ENCODE assay signal across 18 mouse cellular contexts in the genomic region with DNA sequence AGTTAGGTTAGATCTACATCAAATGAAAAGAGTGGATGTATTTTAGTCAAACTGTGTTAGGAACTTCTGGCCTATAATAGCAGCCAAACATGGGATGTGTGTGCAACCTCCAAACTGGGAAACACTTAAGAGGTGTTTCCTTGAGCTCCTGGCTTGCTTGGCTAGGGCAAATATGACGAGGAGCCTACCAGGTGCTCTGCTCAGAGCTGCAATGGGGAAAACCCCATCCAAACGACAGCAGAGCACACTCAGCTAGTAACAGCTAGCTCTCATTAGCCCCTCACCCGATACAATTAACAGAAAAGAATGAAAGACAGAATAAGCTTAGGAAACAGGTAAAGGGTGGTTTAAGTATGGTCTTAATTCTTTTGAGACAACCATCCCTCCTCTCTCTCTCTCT.
A peak's percentile ranks its signal among the peaks of the same experiment; 100 is the strongest.
DNase-seq lines count a peak whose midpoint lies in the region; ATAC-seq lines count a peak whose summit lies in the region.
"Had no signal": no experiment of that assay in that cellular context is flagged by ENCODE, and none has a peak within 500 bp of the region (broad histone marks: within the 10 kb centered on the region; RNA-seq: fewer than 3 reads in every experiment).

No protein-coding gene starts in this region.

- H3K4me1 ChIP-seq in heart, embryonic 12.5 days (replicated peaks), result peaks cover 28% of the 10 kb centered on the region
- peaks cover 19% of the 10 kb centered on the region for H3K4me1 ChIP-seq in heart, embryonic 16.5 days (ENCODE audit: control insufficient read depth, insufficient read depth, low read length)
- peaks cover 10% of the 10 kb centered on the region for H3K4me1 ChIP-seq in hindbrain, embryonic 14.5 days (replicated peaks; ENCODE audit: control insufficient read depth, insufficient read depth, low read length)

- H3K4me3 ChIP-seq in heart, embryonic 12.5 days, result no peak overlapping the region
- H3K4me3 ChIP-seq in heart, embryonic 16.5 days (ENCODE audit: low read length), result no peak overlapping the region
- H3K4me3 ChIP-seq in hindbrain, embryonic 14.5 days (replicated peaks; ENCODE audit: low read length), result no peak overlapping the region
- H3K4me3 ChIP-seq: embryonic facial prominence, embryonic 12.5 days; hindbrain, embryonic 10.5 days; hindbrain, embryonic 15.5 days had no signal

- H3K27me3 ChIP-seq in heart, embryonic 12.5 days (replicated peaks), result no peaks in the 10 kb centered on the region
- H3K27me3 ChIP-seq in heart, embryonic 16.5 days (ENCODE audit: control insufficient read depth, insufficient read depth, low read length), result no peaks in the 10 kb centered on the region
- no peaks in the 10 kb centered on the region for H3K27me3 ChIP-seq in hindbrain, embryonic 14.5 days (ENCODE audit: control insufficient read depth, insufficient read depth, low read length)
- H3K27me3 ChIP-seq: embryonic facial prominence, embryonic 12.5 days; hindbrain, embryonic 15.5 days had no signal

- intact Hi-C loops in heart, postnatal 10 days (cut with DNase I), result loop anchor here (5.0 kb wide), 1 partner anchor 253 kb away; no protein-coding TSS in a partner anchor
- intact Hi-C loops in heart, postnatal 36 days (cut with DNase I), result no loop called here

- no peak overlapping the region for H3K9ac ChIP-seq in heart, embryonic 12.5 days
- H3K9ac ChIP-seq in heart, embryonic 16.5 days (ENCODE audit: low read length), result no peak overlapping the region
- no peak overlapping the region for H3K9ac ChIP-seq in hindbrain, embryonic 14.5 days
- H3K9ac ChIP-seq: embryonic facial prominence, embryonic 12.5 days; hindbrain, embryonic 15.5 days had no signal

- H3K4me2 ChIP-seq in heart, embryonic 12.5 days, result no peak overlapping the region
- H3K4me2 ChIP-seq in heart, embryonic 16.5 days (ENCODE audit: low read depth, low read length), result peak overlapping the region; percentile 16; the same call in 1 of the 2 replicates
- H3K4me2 ChIP-seq in hindbrain, embryonic 14.5 days (replicated peaks), result no peak overlapping the region
- H3K4me2 ChIP-seq: embryonic facial prominence, embryonic 12.5 days; hindbrain, embryonic 15.5 days had no signal

- ATAC-seq in heart, embryonic 12.5 days (ENCODE audit: insufficient number of reproducible peaks, low FRiP score), result no peak
- ATAC-seq in heart, embryonic 16.5 days (replicated peaks; ENCODE audit: extremely low read depth, insufficient read depth, low FRiP score), result no peak
- peak; percentile 92 for ATAC-seq in CD4-positive, CD25-positive, alpha-beta regulatory T cell, adult 4 months
- ATAC-seq in inflammation-experienced regulatory T-cells, adult 6 months, result peak; percentile 80
- no peak for ATAC-seq in hindbrain, embryonic 14.5 days (ENCODE audit: low FRiP score)
- ATAC-seq: forebrain, embryonic 16.5 days; intestine, postnatal 0 days had no signal

- no peaks in the 10 kb centered on the region; the same call in 1 of the 2 replicates for H3K9me3 ChIP-seq in heart, embryonic 12.5 days (replicated peaks)
- H3K9me3 ChIP-seq in heart, embryonic 16.5 days (replicated peaks; ENCODE audit: control insufficient read depth, low read length), result no peaks in the 10 kb centered on the region
- H3K9me3 ChIP-seq in hindbrain, embryonic 14.5 days (ENCODE audit: control insufficient read depth, low read length), result no peaks in the 10 kb centered on the region
- H3K9me3 ChIP-seq: embryonic facial prominence, embryonic 12.5 days; hindbrain, embryonic 10.5 days; hindbrain, embryonic 15.5 days had no signal

- H3K36me3 ChIP-seq in heart, embryonic 12.5 days, result no peaks in the 10 kb centered on the region
- no peaks in the 10 kb centered on the region for H3K36me3 ChIP-seq in heart, embryonic 16.5 days (ENCODE audit: control insufficient read depth, insufficient read depth)
- no peaks in the 10 kb centered on the region for H3K36me3 ChIP-seq in hindbrain, embryonic 14.5 days (replicated peaks; ENCODE audit: control insufficient read depth, insufficient read depth)
- H3K36me3 ChIP-seq: embryonic facial prominence, embryonic 12.5 days; hindbrain, embryonic 10.5 days; hindbrain, embryonic 15.5 days had no signal

- H3K27ac ChIP-seq in heart, embryonic 12.5 days (ENCODE audit: poor library complexity, severe bottlenecking), result 0 out of 2 replicates have a peak overlapping the region, but pooled peaks have one; percentile 15
- H3K27ac ChIP-seq in heart, embryonic 16.5 days (ENCODE audit: low read length), result peak overlapping the region; percentile 75
- no peak overlapping the region for H3K27ac ChIP-seq in hindbrain, embryonic 14.5 days
- H3K27ac ChIP-seq: embryonic facial prominence, embryonic 12.5 days; hindbrain, embryonic 10.5 days; hindbrain, embryonic 15.5 days had no signal

- no peak for DNase-seq in heart, postnatal 10 days
- DNase-seq in heart, postnatal 36 days, result no peak
- no peak for DNase-seq in hindbrain, embryonic 14.5 days (ENCODE audit: low spot score)
- DNase-seq: adrenal gland, postnatal 14 days; cerebellum, adult 11-12 months; cerebellum, adult 9-10 months; cerebellum, postnatal 25 days; gastrocnemius, postnatal 14 days; kidney, adult 8-10 months had no signal

- 46% methylated on average over 3 of the region's 3 CpGs for WGBS in heart, embryonic 12.5 days
- 43% methylated on average over 3 of the region's 3 CpGs for WGBS in heart, embryonic 16.5 days
- WGBS in hindbrain, embryonic 14.5 days, result 74% methylated on average over 3 of the region's 3 CpGs

Comparison
In these comparisons a context has a peak if more than half of its experiments do, and no peak if none do; other contexts are left out.
1. ATAC-seq: peak in CD4-positive, CD25-positive, alpha-beta regulatory T cell, adult 4 months (single experiment) and inflammation-experienced regulatory T-cells, adult 6 months (single experiment); none in heart, embryonic 12.5 days (single experiment), heart, embryonic 16.5 days (single experiment) and hindbrain, embryonic 14.5 days (single experiment).